Mouse (Mus musculus): Measurements from ENCODE around the gene Usp13. TPM values are rescaled to one million over a fixed set of nuclear protein-coding genes. Genes with fewer than 3 reads are reported as not detected.

The Usp13 gene
- polyA plus RNA-seq, 1 experiment: 5.6 TPM

- no peaks in the 10 kb centered on the region for H3K27me3 ChIP-seq (ENCODE audit: control insufficient read depth, insufficient read depth, insufficient read length)
Measured at GRCm38 (mm10) chr3:32837847-32838246, 20.5 kb downstream of the Usp13 start.

GRCm38 (mm10) chr3:32856362-32857107 is 39.2 kb downstream of the Usp13 start:
- H3ac ChIP-seq (ENCODE audit: control insufficient read depth, insufficient read length): no peak overlapping the region
- H3K27me3 ChIP-seq (ENCODE audit: control insufficient read depth, insufficient read depth, insufficient read length): no peaks in the 10 kb centered on the region
- H3K4me3 ChIP-seq: no peak overlapping the region
- H3K4me2 ChIP-seq (ENCODE audit: low read depth): no peak overlapping the region
- no peaks in the 10 kb centered on the region for H3K79me2 ChIP-seq (ENCODE audit: control insufficient read depth, insufficient read depth)
- TF ChIP-seq MYOD1 (IDR thresholded peaks at IDR 0.05; ENCODE audit: control insufficient read depth in 1 of 3, insufficient read length in 2 of 3, low read depth in 2 of 3): no peak
- TF ChIP-seq TCF3 (IDR thresholded peaks at IDR 0.05; ENCODE audit: insufficient read length, low read depth): no peak
- no peak for TF ChIP-seq TCF12 (IDR thresholded peaks at IDR 0.05; ENCODE audit: insufficient read depth, poor library complexity, severe bottlenecking)
- no peak for TF ChIP-seq USF1 (IDR thresholded peaks at IDR 0.05; ENCODE audit: low read depth)
- no peak for TF ChIP-seq MYOG (IDR thresholded peaks at IDR 0.05; ENCODE audit: control insufficient read depth in 1 of 3, insufficient read depth in 1 of 3, insufficient read length in 2 of 3, low read depth in 2 of 3)
- TF ChIP-seq SRF (IDR thresholded peaks at IDR 0.05; ENCODE audit: control insufficient read depth, insufficient read length, low read depth): no peak
- TF ChIP-seq E2F4 (IDR thresholded peaks at IDR 0.05; ENCODE audit: insufficient read depth): no peak
- TF ChIP-seq POLR2A (IDR thresholded peaks at IDR 0.05; ENCODE audit: insufficient read length, low read depth): no peak
- no peak for TF ChIP-seq CEBPB (IDR thresholded peaks at IDR 0.05; ENCODE audit: insufficient read depth, poor library complexity, severe bottlenecking)
- TF ChIP-seq REST (IDR thresholded peaks at IDR 0.05; ENCODE audit: insufficient read depth, insufficient read length): no peak
- no peak for TF ChIP-seq MAX (IDR thresholded peaks at IDR 0.05; ENCODE audit: low read depth)
- no peak for TF ChIP-seq POLR2AphosphoS2 (IDR thresholded peaks at IDR 0.05; ENCODE audit: insufficient read length, low read depth)
- H3K36me3 ChIP-seq (ENCODE audit: control insufficient read depth, insufficient read depth): no peaks in the 10 kb centered on the region

More at GRCm38 (mm10) chr3:32837847-32838246, 20.5 kb downstream of the Usp13 start:
- H3K79me2 ChIP-seq (ENCODE audit: control insufficient read depth, insufficient read depth): no peaks in the 10 kb centered on the region
- H3K4me3 ChIP-seq: no peak overlapping the region
- H3ac ChIP-seq (ENCODE audit: control insufficient read depth, insufficient read length): no peak overlapping the region
- no peaks in the 10 kb centered on the region for H3K36me3 ChIP-seq (ENCODE audit: control insufficient read depth, insufficient read depth)
- no peak overlapping the region for H3K4me2 ChIP-seq (ENCODE audit: low read depth)
- TF ChIP-seq REST (IDR thresholded peaks at IDR 0.05; ENCODE audit: insufficient read depth, insufficient read length): no peak
- no peak for TF ChIP-seq E2F4 (IDR thresholded peaks at IDR 0.05; ENCODE audit: insufficient read depth)
- no peak for TF ChIP-seq SRF (IDR thresholded peaks at IDR 0.05; ENCODE audit: control insufficient read depth, insufficient read length, low read depth)
- no peak for TF ChIP-seq MAX (IDR thresholded peaks at IDR 0.05; ENCODE audit: low read depth)
- no peak for TF ChIP-seq TCF12 (IDR thresholded peaks at IDR 0.05; ENCODE audit: insufficient read depth, poor library complexity, severe bottlenecking)
- TF ChIP-seq POLR2A (IDR thresholded peaks at IDR 0.05; ENCODE audit: insufficient read length, low read depth): no peak
- no peak for TF ChIP-seq MYOD1 (IDR thresholded peaks at IDR 0.05; ENCODE audit: control insufficient read depth in 1 of 3, insufficient read length in 2 of 3, low read depth in 2 of 3)
- no peak for TF ChIP-seq POLR2AphosphoS2 (IDR thresholded peaks at IDR 0.05; ENCODE audit: insufficient read length, low read depth)
- TF ChIP-seq CEBPB (IDR thresholded peaks at IDR 0.05; ENCODE audit: insufficient read depth, poor library complexity, severe bottlenecking): no peak
- TF ChIP-seq MYOG (IDR thresholded peaks at IDR 0.05; ENCODE audit: control insufficient read depth in 1 of 3, insufficient read depth in 1 of 3, insufficient read length in 2 of 3, low read depth in 2 of 3): no peak

- TF ChIP-seq CEBPB (IDR thresholded peaks at IDR 0.05; ENCODE audit: insufficient read depth, poor library complexity, severe bottlenecking) (no peak), MAX (IDR thresholded peaks at IDR 0.05; ENCODE audit: low read depth) (no peak), TCF3 (IDR thresholded peaks at IDR 0.05; ENCODE audit: insufficient read length, low read depth) (no peak), MYOG (IDR thresholded peaks at IDR 0.05; ENCODE audit: control insufficient read depth in 1 of 3, insufficient read depth in 1 of 3, insufficient read length in 2 of 3, low read depth in 2 of 3) (no peak), POLR2A (IDR thresholded peaks at IDR 0.05; ENCODE audit: insufficient read length, low read depth) (no peak), USF1 (IDR thresholded peaks at IDR 0.05; ENCODE audit: low read depth) (no peak), REST (IDR thresholded peaks at IDR 0.05; ENCODE audit: insufficient read depth, insufficient read length) (no peak), E2F4 (IDR thresholded peaks at IDR 0.05; ENCODE audit: insufficient read depth) (no peak), POLR2AphosphoS2 (IDR thresholded peaks at IDR 0.05; ENCODE audit: insufficient read length, low read depth) (no peak), MYOD1 (IDR thresholded peaks at IDR 0.05; ENCODE audit: control insufficient read depth in 1 of 3, insufficient read length in 2 of 3, low read depth in 2 of 3) (no peak), SRF (IDR thresholded peaks at IDR 0.05; ENCODE audit: control insufficient read depth, insufficient read length, low read depth) (no peak), TCF12 (IDR thresholded peaks at IDR 0.05; ENCODE audit: insufficient read depth, poor library complexity, severe bottlenecking) (no peak)
Measured at GRCm38 (mm10) chr3:32871081-32871480, 53.7 kb downstream of the Usp13 start.

GRCm38 (mm10) chr3:32886386-32886785 is 69.0 kb downstream of the Usp13 start:
- Histone ChIP-seq H3K36me3 (ENCODE audit: control insufficient read depth, insufficient read depth) (no peaks in the 10 kb centered on the region), H3K27me3 (ENCODE audit: control insufficient read depth, insufficient read depth, insufficient read length) (no peaks in the 10 kb centered on the region), H3ac (ENCODE audit: control insufficient read depth, insufficient read length) (no peak overlapping the region), H3K4me3 (no peak overlapping the region), H3K79me2 (ENCODE audit: control insufficient read depth, insufficient read depth) (no peaks in the 10 kb centered on the region), H3K4me2 (ENCODE audit: low read depth) (no peak overlapping the region)
- no peak for TF ChIP-seq POLR2AphosphoS2 (IDR thresholded peaks at IDR 0.05; ENCODE audit: insufficient read length, low read depth)
- no peak for TF ChIP-seq MYOG (IDR thresholded peaks at IDR 0.05; ENCODE audit: control insufficient read depth in 1 of 3, insufficient read depth in 1 of 3, insufficient read length in 2 of 3, low read depth in 2 of 3)
- TF ChIP-seq E2F4 (IDR thresholded peaks at IDR 0.05; ENCODE audit: insufficient read depth): no peak
- TF ChIP-seq POLR2A (IDR thresholded peaks at IDR 0.05; ENCODE audit: insufficient read length, low read depth): no peak
- no peak for TF ChIP-seq MAX (IDR thresholded peaks at IDR 0.05; ENCODE audit: low read depth)
- no peak for TF ChIP-seq TCF3 (IDR thresholded peaks at IDR 0.05; ENCODE audit: insufficient read length, low read depth)
- TF ChIP-seq REST (IDR thresholded peaks at IDR 0.05; ENCODE audit: insufficient read depth, insufficient read length): no peak
- TF ChIP-seq USF1 (IDR thresholded peaks at IDR 0.05; ENCODE audit: low read depth): no peak
- TF ChIP-seq TCF12 (IDR thresholded peaks at IDR 0.05; ENCODE audit: insufficient read depth, poor library complexity, severe bottlenecking): no peak
- no peak for TF ChIP-seq CEBPB (IDR thresholded peaks at IDR 0.05; ENCODE audit: insufficient read depth, poor library complexity, severe bottlenecking)

More at GRCm38 (mm10) chr3:32871081-32871480, 53.7 kb downstream of the Usp13 start:
- Histone ChIP-seq H3K27me3 (ENCODE audit: control insufficient read depth, insufficient read depth, insufficient read length) (no peaks in the 10 kb centered on the region), H3K79me2 (ENCODE audit: control insufficient read depth, insufficient read depth) (no peaks in the 10 kb centered on the region), H3K4me2 (ENCODE audit: low read depth) (no peak overlapping the region), H3K36me3 (ENCODE audit: control insufficient read depth, insufficient read depth) (no peaks in the 10 kb centered on the region), H3K4me3 (no peak overlapping the region), H3ac (ENCODE audit: control insufficient read depth, insufficient read length) (no peak overlapping the region)
